Mouse (Mus musculus): ENCODE data around the gene Tff1. TPM values are rescaled to one million over a fixed set of nuclear protein-coding genes. Genes with fewer than 3 reads are reported as not detected.

The Tff1 gene
- not detected in 2 replicates for polyA plus RNA-seq (2015; fragmentation: Nextera tagmentation; extraction: Ambion mirVana)

GRCm38 (mm10) chr17:31165127-31165526 lies at the start of gene Tff1:
TSS of gene Tff1 (minus strand) at chr17:31165277.
- Histone ChIP-seq H3K4me1 (no peaks in the 10 kb centered on the region), H3K36me3 (no peaks in the 10 kb centered on the region), H3K9ac (no peak within 1 kb of the TSS), H3K27ac (replicated peaks) (no peak within 1 kb of the TSS), H3K4me2 (replicated peaks) (no peak within 1 kb of the TSS), H3K27me3 (no peaks in the 10 kb centered on the region), H3K4me3 (replicated peaks) (no peak within 1 kb of the TSS), H3K9me3 (replicated peaks) (no peaks in the 10 kb centered on the region)
- WGBS = 82% methylated on average over 6 of the region's 6 CpGs
- ATAC-seq (ENCODE audit: insufficient number of reproducible peaks, low FRiP score, low TSS enrichment, low read depth) = no peak

GRCm38 (mm10) chr17:31211881-31212280 lies 46.8 kb upstream of the Tff1 start:
- H3K4me3 ChIP-seq (replicated peaks) = no peak overlapping the region
- H3K9me3 ChIP-seq (replicated peaks) = no peaks in the 10 kb centered on the region
- H3K4me2 ChIP-seq (replicated peaks) = no peak overlapping the region
- 86% methylated on average over 6 of the region's 6 CpGs for WGBS
- no peaks in the 10 kb centered on the region for H3K4me1 ChIP-seq
- H3K27me3 ChIP-seq = no peaks in the 10 kb centered on the region
- no peak overlapping the region for H3K9ac ChIP-seq
- ATAC-seq (ENCODE audit: insufficient number of reproducible peaks, low FRiP score, low TSS enrichment, low read depth) = no peak
- no peaks in the 10 kb centered on the region for H3K36me3 ChIP-seq
- H3K27ac ChIP-seq (replicated peaks) = no peak overlapping the region

- no peaks in the 10 kb centered on the region for H3K36me3 ChIP-seq
- no peaks in the 10 kb centered on the region for H3K27me3 ChIP-seq
- H3K27ac ChIP-seq (replicated peaks) = no peak overlapping the region
- no peak overlapping the region for H3K4me2 ChIP-seq (replicated peaks)
- ATAC-seq (ENCODE audit: insufficient number of reproducible peaks, low FRiP score, low TSS enrichment, low read depth) = no peak
- no peak overlapping the region for H3K9ac ChIP-seq
- H3K4me3 ChIP-seq (replicated peaks) = no peak overlapping the region
- no peaks in the 10 kb centered on the region for H3K4me1 ChIP-seq
- H3K9me3 ChIP-seq (replicated peaks) = no peaks in the 10 kb centered on the region
- 86% methylated on average over 7 of the region's 7 CpGs for WGBS
Measured at GRCm38 (mm10) chr17:31210299-31210698, 45.2 kb upstream of the Tff1 start.

GRCm38 (mm10) chr17:31209376-31209930 lies 44.4 kb upstream of the Tff1 start:
- H3K27me3 ChIP-seq = no peaks in the 10 kb centered on the region
- no peaks in the 10 kb centered on the region for H3K36me3 ChIP-seq
- no peak for ATAC-seq (ENCODE audit: insufficient number of reproducible peaks, low FRiP score, low TSS enrichment, low read depth)
- H3K9ac ChIP-seq = no peak overlapping the region
- WGBS = 87% methylated on average over 11 of the region's 11 CpGs
- H3K9me3 ChIP-seq (replicated peaks) = no peaks in the 10 kb centered on the region
- H3K27ac ChIP-seq (replicated peaks) = no peak overlapping the region
- no peak overlapping the region for H3K4me3 ChIP-seq (replicated peaks)
- no peaks in the 10 kb centered on the region for H3K4me1 ChIP-seq
- no peak overlapping the region for H3K4me2 ChIP-seq (replicated peaks)

- Histone ChIP-seq H3K4me2 (replicated peaks) (no peak overlapping the region), H3K4me1 (no peaks in the 10 kb centered on the region), H3K36me3 (no peaks in the 10 kb centered on the region), H3K27ac (replicated peaks) (no peak overlapping the region), H3K4me3 (replicated peaks) (no peak overlapping the region), H3K9me3 (replicated peaks) (no peaks in the 10 kb centered on the region), H3K27me3 (no peaks in the 10 kb centered on the region), H3K9ac (no peak overlapping the region)
- WGBS = 91% methylated on average over 8 of the region's 8 CpGs
- ATAC-seq (ENCODE audit: insufficient number of reproducible peaks, low FRiP score, low TSS enrichment, low read depth) = no peak
Measured at GRCm38 (mm10) chr17:31208654-31209053, 43.6 kb upstream of the Tff1 start.

GRCm38 (mm10) chr17:31207771-31208334 lies 42.8 kb upstream of the Tff1 start, which contains the start of gene Ubash3a:
TSS of gene Ubash3a (plus strand) at chr17:31207873.
- Histone ChIP-seq H3K4me1 (no peaks in the 10 kb centered on the region), H3K36me3 (no peaks in the 10 kb centered on the region), H3K9me3 (replicated peaks) (no peaks in the 10 kb centered on the region), H3K27me3 (no peaks in the 10 kb centered on the region), H3K4me3 (replicated peaks) (no peak within 1 kb of the TSS), H3K4me2 (replicated peaks) (no peak within 1 kb of the TSS), H3K27ac (replicated peaks) (no peak within 1 kb of the TSS), H3K9ac (no peak within 1 kb of the TSS)
- no peak for ATAC-seq (ENCODE audit: insufficient number of reproducible peaks, low FRiP score, low TSS enrichment, low read depth)
- WGBS = 70% methylated on average over 12 of the region's 12 CpGs

GRCm38 (mm10) chr17:31198877-31199276 lies 33.8 kb upstream of the Tff1 start, which contains the start of gene Tmprss3:
TSS of gene Tmprss3 (minus strand) at chr17:31198977.
- ATAC-seq (ENCODE audit: insufficient number of reproducible peaks, low FRiP score, low TSS enrichment, low read depth) = no peak
- Histone ChIP-seq H3K4me3 (replicated peaks) (no peak within 1 kb of the TSS), H3K9ac (no peak within 1 kb of the TSS), H3K4me1 (no peaks in the 10 kb centered on the region), H3K36me3 (no peaks in the 10 kb centered on the region), H3K27me3 (no peaks in the 10 kb centered on the region), H3K9me3 (replicated peaks) (no peaks in the 10 kb centered on the region), H3K27ac (replicated peaks) (no peak within 1 kb of the TSS), H3K4me2 (replicated peaks) (no peak within 1 kb of the TSS)
- 78% methylated on average over 11 of the region's 11 CpGs for WGBS

GRCm38 (mm10) chr17:31196283-31196682 lies 31.2 kb upstream of the Tff1 start:
- no peaks in the 10 kb centered on the region for H3K4me1 ChIP-seq
- no peak for ATAC-seq (ENCODE audit: insufficient number of reproducible peaks, low FRiP score, low TSS enrichment, low read depth)
- 76% methylated on average over 7 of the region's 7 CpGs for WGBS

GRCm38 (mm10) chr17:31195207-31195606 lies 30.1 kb upstream of the Tff1 start:
- H3K36me3 ChIP-seq = no peaks in the 10 kb centered on the region
- H3K9ac ChIP-seq = no peak overlapping the region
- H3K4me1 ChIP-seq = no peaks in the 10 kb centered on the region
- H3K27me3 ChIP-seq = no peaks in the 10 kb centered on the region
- no peak overlapping the region for H3K27ac ChIP-seq (replicated peaks)
- H3K9me3 ChIP-seq (replicated peaks) = no peaks in the 10 kb centered on the region
- H3K4me3 ChIP-seq (replicated peaks) = no peak overlapping the region
- 83% methylated on average over 6 of the region's 6 CpGs for WGBS
- no peak for ATAC-seq (ENCODE audit: insufficient number of reproducible peaks, low FRiP score, low TSS enrichment, low read depth)
- no peak overlapping the region for H3K4me2 ChIP-seq (replicated peaks)

More at GRCm38 (mm10) chr17:31196283-31196682, 31.2 kb upstream of the Tff1 start:
- no peak overlapping the region for H3K9ac ChIP-seq
- no peak overlapping the region for H3K27ac ChIP-seq (replicated peaks)
- H3K9me3 ChIP-seq (replicated peaks) = no peaks in the 10 kb centered on the region
- H3K4me3 ChIP-seq (replicated peaks) = no peak overlapping the region
- H3K4me2 ChIP-seq (replicated peaks) = no peak overlapping the region
- no peaks in the 10 kb centered on the region for H3K36me3 ChIP-seq
- H3K27me3 ChIP-seq = no peaks in the 10 kb centered on the region

GRCm38 (mm10) chr17:31193360-31193759 lies 28.3 kb upstream of the Tff1 start:
- ATAC-seq (ENCODE audit: insufficient number of reproducible peaks, low FRiP score, low TSS enrichment, low read depth) = no peak
- Histone ChIP-seq H3K4me2 (replicated peaks) (no peak overlapping the region), H3K9me3 (replicated peaks) (no peaks in the 10 kb centered on the region), H3K27me3 (no peaks in the 10 kb centered on the region), H3K27ac (replicated peaks) (no peak overlapping the region), H3K9ac (no peak overlapping the region), H3K4me1 (no peaks in the 10 kb centered on the region), H3K4me3 (replicated peaks) (no peak overlapping the region), H3K36me3 (no peaks in the 10 kb centered on the region)
- WGBS = 76% methylated on average over 9 of the region's 9 CpGs

- Histone ChIP-seq H3K27me3 (no peaks in the 10 kb centered on the region), H3K27ac (replicated peaks) (no peak overlapping the region), H3K4me3 (replicated peaks) (no peak overlapping the region), H3K9ac (no peak overlapping the region), H3K4me1 (no peaks in the 10 kb centered on the region), H3K4me2 (replicated peaks) (no peak overlapping the region), H3K9me3 (replicated peaks) (no peaks in the 10 kb centered on the region), H3K36me3 (no peaks in the 10 kb centered on the region)
- ATAC-seq (ENCODE audit: insufficient number of reproducible peaks, low FRiP score, low TSS enrichment, low read depth) = no peak
- 24% methylated on average over 2 of the region's 2 CpGs for WGBS
Measured at GRCm38 (mm10) chr17:31192663-31193062, 27.6 kb upstream of the Tff1 start.

- WGBS = 72% methylated on average over 8 of the region's 8 CpGs
- no peak overlapping the region for H3K4me2 ChIP-seq (replicated peaks)
- no peak for ATAC-seq (ENCODE audit: insufficient number of reproducible peaks, low FRiP score, low TSS enrichment, low read depth)
Measured at GRCm38 (mm10) chr17:31191825-31192224, 26.7 kb upstream of the Tff1 start.

More at GRCm38 (mm10) chr17:31191825-31192224, 26.7 kb upstream of the Tff1 start:
- no peaks in the 10 kb centered on the region for H3K36me3 ChIP-seq
- no peak overlapping the region for H3K9ac ChIP-seq
- no peaks in the 10 kb centered on the region for H3K9me3 ChIP-seq (replicated peaks)
- H3K4me1 ChIP-seq = no peaks in the 10 kb centered on the region
- no peaks in the 10 kb centered on the region for H3K27me3 ChIP-seq
- H3K4me3 ChIP-seq (replicated peaks) = no peak overlapping the region
- no peak overlapping the region for H3K27ac ChIP-seq (replicated peaks)
